Mouse (Mus musculus) gonadal fat pad, adult 2 months (tissue): ENCODE results near the gene Taf1. TPM values are rescaled to one million over a fixed set of nuclear protein-coding genes. Genes with fewer than 3 reads are reported as not detected.

Source experiments
- polyA plus RNA-seq: library from polyadenylated mRNA; depleted of rRNA; stranded (reverse); fragments of >200 nt; gene quantifications from 2 replicates; pipeline ENCODE4 v1.2.3, GENCODE M21; 2012; rRNA removed

Taf1 gene
- polyA plus RNA-seq, 1 experiment, result 4.3 TPM

Other genes with a start within 250 kb of the Taf1 start
- 0.19 and 0.46 TPM in 2 replicates for gene Nlgn3, start 233.6 kb upstream of the Taf1 start, polyA plus RNA-seq
- gene Gjb1, start 156.4 kb upstream of the Taf1 start, polyA plus RNA-seq, result 26.4 and 38.0 TPM in 2 replicates
- 45.6 and 60.7 TPM in 2 replicates for gene Zmym3, start 111.9 kb upstream of the Taf1 start, polyA plus RNA-seq
- gene Nono, start 103.4 kb upstream of the Taf1 start, polyA plus RNA-seq, result 127 and 145 TPM in 2 replicates
- 0.27 and 0.57 TPM in 2 replicates for gene Itgb1bp2, start 83.6 kb upstream of the Taf1 start, polyA plus RNA-seq
- 123 and 125 TPM in 2 replicates for gene Ogt, start 107.3 kb downstream of the Taf1 start, polyA plus RNA-seq
- 2.4 and 2.8 TPM in 2 replicates for gene Cxcr3, start 201.5 kb downstream of the Taf1 start, polyA plus RNA-seq